Mouse (Mus musculus) erythroblast, embryonic 14.5 days (primary cell): ENCODE measurements around the gene Fam170b.

Experiments
- GATA1 ChIP-seq: IDR thresholded peaks from 2 replicates; pipeline ENCODE4 v1.6.1; 2012; ENCODE audit warnings: low read length, inconsistent platforms, mixed read lengths
- TAL1 ChIP-seq: IDR thresholded peaks from 3 replicates; pipeline ENCODE4 v1.6.1; 2012; ENCODE audit warnings: low read length, inconsistent platforms, mixed read lengths

- TF ChIP-seq GATA1 (no peak), TAL1 (no peak)
These were observed 5.6 kb upstream of the Fam170b start for GRCm38 (mm10) chr14:32827994-32828650.
